Mouse (Mus musculus) liver, adult (tissue): ENCODE data around the gene Ppcdc.

Experiments used
- GATA4 ChIP-seq: IDR thresholded peaks from 2 replicates; pipeline ENCODE4 v1.6.1; 2014; ENCODE audit warnings: mild to moderate bottlenecking, low read length; ENCODE audit not compliant: insufficient replicate concordance

Gene Ppcdc

GRCm38 (mm10) chr9:57436166-57436565, 3.8 kb downstream of the Ppcdc start:
- TF ChIP-seq GATA4, result no peak

- TF ChIP-seq GATA4, result no peak
Measured at GRCm38 (mm10) chr9:57434405-57435165, 5.3 kb downstream of the Ppcdc start.

GRCm38 (mm10) chr9:57433097-57434032, 6.6 kb downstream of the Ppcdc start:
- no peak for TF ChIP-seq GATA4

GRCm38 (mm10) chr9:57432480-57432879, 7.4 kb downstream of the Ppcdc start:
- no peak for TF ChIP-seq GATA4

- no peak for TF ChIP-seq GATA4
Measured at GRCm38 (mm10) chr9:57431202-57431601, 8.7 kb downstream of the Ppcdc start.

- no peak for TF ChIP-seq GATA4
Measured at GRCm38 (mm10) chr9:57428391-57428790, 11.5 kb downstream of the Ppcdc start.

GRCm38 (mm10) chr9:57427937-57428336, 12.0 kb downstream of the Ppcdc start:
- no peak for TF ChIP-seq GATA4

GRCm38 (mm10) chr9:57425116-57425515, 14.8 kb downstream of the Ppcdc start:
- TF ChIP-seq GATA4, result no peak

- no peak for TF ChIP-seq GATA4
Measured at GRCm38 (mm10) chr9:57424066-57424465, 15.9 kb downstream of the Ppcdc start.

- TF ChIP-seq GATA4, result no peak
Measured at GRCm38 (mm10) chr9:57421688-57422111, 18.2 kb downstream of the Ppcdc start.

- TF ChIP-seq GATA4, result no peak
Measured at GRCm38 (mm10) chr9:57421121-57421571, 18.8 kb downstream of the Ppcdc start.

GRCm38 (mm10) chr9:57420321-57421120, 19.4 kb downstream of the Ppcdc start:
- TF ChIP-seq GATA4, result peak; percentile 80; the same call in 1 of the 2 replicates

GRCm38 (mm10) chr9:57419521-57420267, 20.2 kb downstream of the Ppcdc start:
- no peak for TF ChIP-seq GATA4

- TF ChIP-seq GATA4, result no peak
Measured at GRCm38 (mm10) chr9:57417341-57417740, 22.6 kb downstream of the Ppcdc start.
